Mouse (Mus musculus) hindbrain, postnatal 0 days (tissue): ENCODE measurements at regions not wholly inside any gene's neighbourhood (a gene's known extent, or its start where the extent isn't known, plus 50 kb on each side); places are given as distances from the start of the nearest gene placed in this dataset.

ENCODE experiments used
- ATAC-seq: fragments of 200-750 bp; cut with Nextera tagmentation; 2 replicates; pipeline ENCODE4 v1.8.0; 2017; ENCODE audit warnings: mild to moderate bottlenecking, moderate TSS enrichment, moderate library complexity
- DNase-seq: peaks from one replicate; pipeline ENCODE4 v3.0.0-alpha.2; 2015; ENCODE audit warnings: low spot score
- H3K27ac ChIP-seq: fragments of 300-500 bp; sonication (generic); 2 replicates; pipeline ENCODE4 v1.5.1; 2014; ENCODE audit warnings: mild to moderate bottlenecking
- H3K27me3 ChIP-seq: fragments of 300-500 bp; sonication (generic); 2 replicates; pipeline ENCODE4 v1.6.1; 2014; ENCODE audit warnings: low read length, mixed read lengths; ENCODE audit not compliant: insufficient read depth
- H3K36me3 ChIP-seq: fragments of 300-500 bp; sonication (generic); 2 replicates; pipeline ENCODE4 v1.6.1; 2014; ENCODE audit warnings: low read length, mixed read lengths; ENCODE audit not compliant: insufficient read depth
- H3K4me1 ChIP-seq: fragments of 300-500 bp; sonication (generic); 2 replicates; pipeline ENCODE4 v1.6.1; 2014; ENCODE audit warnings: antibody characterized with exemption, low read length, mixed read lengths; ENCODE audit not compliant: insufficient read depth
- H3K4me2 ChIP-seq: fragments of 300-500 bp; sonication (generic); 2 replicates; pipeline ENCODE4 v1.6.1; 2014; ENCODE audit warnings: low read depth, mild to moderate bottlenecking, low read length, moderate library complexity, mixed read lengths
- H3K4me3 ChIP-seq: fragments of 300-500 bp; sonication (generic); 2 replicates; pipeline ENCODE4 v1.5.1; 2014; ENCODE audit warnings: low read length
- H3K9ac ChIP-seq: fragments of 300-500 bp; sonication (generic); replicated peaks from 2 replicates; pipeline ENCODE4 v1.6.1; 2014; ENCODE audit warnings: mild to moderate bottlenecking, low read length, moderate library complexity, mixed read lengths
- H3K9me3 ChIP-seq: fragments of 300-500 bp; sonication (generic); 2 replicates; pipeline ENCODE4 v1.6.1; 2016; ENCODE audit warnings: low read length, mixed read lengths
- CTCF ChIP-seq: IDR thresholded peaks from 2 replicates; pipeline ENCODE4 v1.5.1; 2016; ENCODE audit warnings: antibody characterized with exemption, control low read depth, low read depth
- WGBS: fragments of 180-500 bp; shearing (Covaris S2); extraction: QIAGEN DNeasy Blood & Tissue Kit; methylation state at CpG from one replicate; pipeline ENCODE4 v1.1.7; 2014; 5-methylcytosine and 5-hydroxymethylcytosine counted together

- no peak for TF ChIP-seq CTCF
- Histone ChIP-seq H3K4me2 (no peak overlapping the region), H3K9ac (no peak overlapping the region), H3K27me3 (no peaks in the 10 kb centered on the region), H3K9me3 (no peaks in the 10 kb centered on the region), H3K4me3 (no peak overlapping the region), H3K4me1 (no peaks in the 10 kb centered on the region), H3K36me3 (no peaks in the 10 kb centered on the region), H3K27ac (no peak overlapping the region)
- DNase-seq (no peak), ATAC-seq (no peak)
- 81% methylated on average over 1 of the region's 1 CpGs for WGBS
Observed at GRCm38 (mm10) chr7:142835319-142835718, 92.1 kb upstream of the Ins2 start.

GRCm38 (mm10) chr7:142830969-142831673, 87.9 kb upstream of the Ins2 start:
- 26% methylated on average over 2 of the region's 2 CpGs for WGBS
- Histone ChIP-seq H3K36me3 (no peaks in the 10 kb centered on the region), H3K27ac (no peak overlapping the region), H3K9me3 (no peaks in the 10 kb centered on the region), H3K4me1 (no peaks in the 10 kb centered on the region), H3K27me3 (no peaks in the 10 kb centered on the region), H3K9ac (no peak overlapping the region), H3K4me2 (no peak overlapping the region), H3K4me3 (no peak overlapping the region)
- ATAC-seq, result no peak
- peak; percentile 1 for DNase-seq
- no peak for TF ChIP-seq CTCF

GRCm38 (mm10) chr7:142810711-142811110, 67.5 kb upstream of the Ins2 start:
- H3K4me1 ChIP-seq, result no peaks in the 10 kb centered on the region
- DNase-seq (no peak), ATAC-seq (no peak)
- no peak overlapping the region for H3K4me2 ChIP-seq
- H3K36me3 ChIP-seq, result no peaks in the 10 kb centered on the region
- no peak overlapping the region for H3K27ac ChIP-seq
- no peaks in the 10 kb centered on the region for H3K9me3 ChIP-seq
- no peak for TF ChIP-seq CTCF
- 52% methylated on average over 4 of the region's 4 CpGs for WGBS
- no peak overlapping the region for H3K9ac ChIP-seq
- no peak overlapping the region for H3K4me3 ChIP-seq
- H3K27me3 ChIP-seq, result no peaks in the 10 kb centered on the region

- no peak overlapping the region for H3K9ac ChIP-seq
- no peak overlapping the region for H3K4me2 ChIP-seq
- H3K27me3 ChIP-seq, result no peaks in the 10 kb centered on the region
- no peak for ATAC-seq
- no peak overlapping the region for H3K4me3 ChIP-seq
- peak; percentile 72 for DNase-seq
- no peaks in the 10 kb centered on the region for H3K36me3 ChIP-seq
- no peaks in the 10 kb centered on the region for H3K9me3 ChIP-seq
- no peaks in the 10 kb centered on the region for H3K4me1 ChIP-seq
- TF ChIP-seq CTCF, result peak; percentile 85
- no peak overlapping the region for H3K27ac ChIP-seq
- 31% methylated on average over 6 of the region's 6 CpGs for WGBS
Observed at GRCm38 (mm10) chr7:142799424-142799823, 56.2 kb upstream of the Ins2 start.

- no peak for DNase-seq
- no peaks in the 10 kb centered on the region for H3K36me3 ChIP-seq
- no peak overlapping the region for H3K4me3 ChIP-seq
- 57% methylated on average over 2 of the region's 2 CpGs for WGBS
- ATAC-seq, result no peak
- no peak overlapping the region for H3K9ac ChIP-seq
- H3K27ac ChIP-seq, result no peak overlapping the region
- H3K27me3 ChIP-seq, result no peaks in the 10 kb centered on the region
- H3K9me3 ChIP-seq, result no peaks in the 10 kb centered on the region
- H3K4me2 ChIP-seq, result no peak overlapping the region
- no peak for TF ChIP-seq CTCF
- no peaks in the 10 kb centered on the region for H3K4me1 ChIP-seq
Observed at GRCm38 (mm10) chr7:142794481-142794880, 51.3 kb upstream of the Ins2 start.
